Comparison of ENCODE assay signal across 10 mouse cellular contexts in genomic region chr13:104031821-104032331, GRCm38 (mm10).
DNase-seq lines count a peak whose midpoint lies in the region; ATAC-seq lines count a peak whose summit lies in the region.
"Had no signal": no experiment of that assay in that cellular context is flagged by ENCODE, and none has a peak within 500 bp of the region (broad histone marks: within the 10 kb centered on the region; RNA-seq: fewer than 3 reads in every experiment).

No protein-coding gene starts in this region.

- H3K27me3 ChIP-seq in kidney, embryonic 14.5 days (ENCODE audit: control insufficient read depth, insufficient read depth, low read length), result no peaks in the 10 kb centered on the region
- H3K27me3 ChIP-seq in forebrain, embryonic 12.5 days, result no peaks in the 10 kb centered on the region
- no peaks in the 10 kb centered on the region for H3K27me3 ChIP-seq in hindbrain, embryonic 14.5 days (ENCODE audit: control insufficient read depth, insufficient read depth, low read length)
- H3K27me3 ChIP-seq: megakaryocyte, embryonic 14.5 days had no signal

- ATAC-seq in kidney, embryonic 14.5 days (ENCODE audit: low FRiP score, low TSS enrichment), result no peak
- peak; percentile 25; the same call in 1 of the 2 replicates for ATAC-seq in forebrain, embryonic 12.5 days (ENCODE audit: low FRiP score)
- peak; percentile 31 for ATAC-seq in hindbrain, embryonic 14.5 days (ENCODE audit: low FRiP score)

- peaks cover 16% of the 10 kb centered on the region for H3K4me1 ChIP-seq in kidney, embryonic 14.5 days (ENCODE audit: control insufficient read depth, insufficient read depth, low read length)
- H3K4me1 ChIP-seq in forebrain, embryonic 12.5 days, result peaks cover 20% of the 10 kb centered on the region
- H3K4me1 ChIP-seq in hindbrain, embryonic 14.5 days (replicated peaks; ENCODE audit: control insufficient read depth, insufficient read depth, low read length), result 0 out of 2 replicates have a peak, but pooled peaks cover 6% of the 10 kb centered on the region

- no peaks in the 10 kb centered on the region for H3K36me3 ChIP-seq in kidney, embryonic 14.5 days (ENCODE audit: control insufficient read depth, insufficient read depth, low read length)
- H3K36me3 ChIP-seq in forebrain, embryonic 12.5 days (replicated peaks), result no peaks in the 10 kb centered on the region; the same call in 1 of the 2 replicates
- H3K36me3 ChIP-seq in hindbrain, embryonic 14.5 days (replicated peaks; ENCODE audit: control insufficient read depth, insufficient read depth), result peaks cover 43% of the 10 kb centered on the region
- peaks cover 10% of the 10 kb centered on the region; the same call in 1 of the 2 replicates for H3K36me3 ChIP-seq in macrophage (ENCODE audit: inconsistent target)

- 75% methylated on average over 12 of the region's 12 CpGs for WGBS in kidney, embryonic 14.5 days
- 79% methylated on average over 12 of the region's 12 CpGs for WGBS in forebrain, embryonic 12.5 days
- WGBS in hindbrain, embryonic 14.5 days, result 59% methylated on average over 12 of the region's 12 CpGs
- 92% methylated on average over 12 of the region's 12 CpGs for WGBS in macrophage (ENCODE audit: missing documents)

- H3K9ac ChIP-seq in kidney, embryonic 14.5 days (ENCODE audit: low read depth, low read length), result no peak overlapping the region
- H3K9ac ChIP-seq in forebrain, embryonic 12.5 days, result no peak overlapping the region
- H3K9ac ChIP-seq in hindbrain, embryonic 14.5 days, result no peak overlapping the region

- no peaks in the 10 kb centered on the region for H3K9me3 ChIP-seq in kidney, embryonic 14.5 days (ENCODE audit: control insufficient read depth, low read length)
- H3K9me3 ChIP-seq in forebrain, embryonic 12.5 days, result no peaks in the 10 kb centered on the region
- H3K9me3 ChIP-seq in hindbrain, embryonic 14.5 days (ENCODE audit: control insufficient read depth, low read length), result no peaks in the 10 kb centered on the region
- H3K9me3 ChIP-seq: megakaryocyte, embryonic 14.5 days had no signal

- no peak overlapping the region for H3K4me2 ChIP-seq in kidney, embryonic 14.5 days (replicated peaks; ENCODE audit: low read depth, low read length)
- no peak overlapping the region for H3K4me2 ChIP-seq in forebrain, embryonic 12.5 days
- H3K4me2 ChIP-seq in hindbrain, embryonic 14.5 days (replicated peaks), result no peak overlapping the region

- H3K4me3 ChIP-seq in kidney, embryonic 14.5 days (ENCODE audit: low read length), result no peak overlapping the region
- no peak overlapping the region for H3K4me3 ChIP-seq in forebrain, embryonic 12.5 days (replicated peaks)
- no peak overlapping the region for H3K4me3 ChIP-seq in hindbrain, embryonic 14.5 days (replicated peaks; ENCODE audit: low read length)
- no peak overlapping the region for H3K4me3 ChIP-seq in macrophage (ENCODE audit: inconsistent target)
- H3K4me3 ChIP-seq: erythroblast, embryonic 14.5 days; megakaryocyte, embryonic 14.5 days had no signal

- peak; percentile 22 for DNase-seq in kidney, adult 18-20 months
- no peak for DNase-seq in hindbrain, embryonic 14.5 days (ENCODE audit: low spot score)
- DNase-seq in adrenal gland, postnatal 4 days (ENCODE audit: low spot score in 2 of 2), result no peak
- DNase-seq in gastrocnemius, adult 8-10 months (ENCODE audit: low spot score in 2 of 2), result no peak
- DNase-seq in spleen, postnatal 14 days (ENCODE audit: low spot score in 2 of 2), result no peak

- H3K79me2 ChIP-seq in macrophage (ENCODE audit: inconsistent target), result no peaks in the 10 kb centered on the region

- H3K27ac ChIP-seq in kidney, embryonic 14.5 days (ENCODE audit: low read depth, low read length), result no peak overlapping the region
- H3K27ac ChIP-seq in forebrain, embryonic 12.5 days, result no peak overlapping the region
- H3K27ac ChIP-seq in hindbrain, embryonic 14.5 days, result no peak overlapping the region
- H3K27ac ChIP-seq in macrophage, result peak overlapping the region; percentile 59
